Mouse (Mus musculus) ovary, adult 10 weeks (tissue): ENCODE measurements around the gene Olfr800. TPM values are rescaled to one million over a fixed set of nuclear protein-coding genes. Genes with fewer than 3 reads are reported as not detected.

ENCODE experiments used
- polyA plus RNA-seq: library from polyadenylated mRNA; stranded (reverse); fragments of 350-450 nt; fragmentation: Illumina TruSeq; extraction: RNeasy Lipid Tissue Mini Kit (QIAGEN cat#74804); gene quantifications from one replicate; pipeline ENCODE4 v1.2.3, GENCODE M21; 2014

The Olfr800 gene
- polyA plus RNA-seq: not detected

GRCm38 (mm10) chr10:129657394-129657793 is at the start of gene Olfr800:
Gene Olfr800 (plus strand): TSS chr10:129657694.

DNA sequence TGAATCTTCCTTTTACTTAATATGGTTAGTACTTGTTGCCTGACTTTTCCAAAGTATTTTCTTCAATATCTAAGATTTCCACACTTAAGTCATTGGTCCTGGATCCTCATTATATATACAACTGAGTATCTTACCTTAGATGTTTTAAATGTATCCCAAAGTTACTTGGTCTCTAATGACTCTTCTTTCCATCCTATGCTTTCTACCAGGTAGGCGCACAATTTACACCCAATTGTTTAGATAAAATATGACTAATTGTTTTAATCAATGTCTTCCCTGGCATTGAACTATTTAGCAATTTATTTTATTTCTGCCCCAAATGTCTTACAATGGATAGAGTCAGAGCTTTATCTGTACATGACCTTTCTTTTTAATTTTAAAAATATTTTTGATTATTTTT is 45.0 kb upstream of the Olfr800 start, which contains the start of gene Olfr796:
Gene Olfr796, minus strand, starts transcription at position 101 of the 400 bp plus-strand sequence.

DNA sequence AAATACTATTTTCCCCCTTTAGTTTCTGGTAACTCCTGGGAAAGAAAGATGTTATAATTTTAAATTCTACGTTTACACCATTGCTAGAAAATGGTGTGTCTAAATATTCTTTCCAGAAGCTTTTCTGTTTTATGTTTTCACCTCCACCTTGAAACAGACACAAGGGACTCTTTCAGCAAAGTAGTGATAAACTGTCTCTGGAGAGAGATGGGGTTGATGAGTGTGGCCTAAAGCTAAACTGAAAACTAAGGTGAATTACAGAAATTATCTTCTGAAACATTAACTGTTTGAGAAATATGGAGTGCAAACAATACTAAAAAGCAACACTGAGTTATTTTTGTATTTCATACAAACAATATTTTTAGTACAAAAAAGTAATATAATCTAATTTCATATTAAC is 29.7 kb upstream of the Olfr800 start, which contains the start of gene Olfr798:
Gene Olfr798, minus strand, starts transcription at position 101 of the 400 bp plus-strand sequence.

GRCm38 (mm10) chr10:129637184-129637583 is 20.3 kb upstream of the Olfr800 start, which contains the start of gene Olfr799:
Gene Olfr799 (plus strand): TSS chr10:129637484.

DNA sequence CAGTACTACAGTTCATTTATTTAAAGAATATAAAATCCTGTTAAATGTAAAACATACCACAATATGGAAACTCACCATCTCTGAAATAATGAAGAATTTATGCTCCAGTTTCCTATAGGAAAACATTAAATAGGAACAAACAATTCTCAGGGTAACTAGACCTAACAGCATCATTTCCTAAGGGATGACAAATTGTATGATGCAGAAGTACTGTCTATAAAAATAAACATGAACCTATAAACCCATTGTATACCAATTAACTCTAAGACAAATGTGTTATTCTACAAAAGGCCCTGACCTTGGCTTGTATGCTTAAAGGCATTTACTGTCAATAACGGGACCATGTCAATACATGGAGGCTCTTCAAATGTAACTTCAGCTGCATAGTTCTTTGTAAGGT is 16.3 kb downstream of the Olfr800 start, which contains the start of gene Olfr801:
Gene Olfr801, minus strand, starts transcription at position 101 of the 400 bp plus-strand sequence.

DNA sequence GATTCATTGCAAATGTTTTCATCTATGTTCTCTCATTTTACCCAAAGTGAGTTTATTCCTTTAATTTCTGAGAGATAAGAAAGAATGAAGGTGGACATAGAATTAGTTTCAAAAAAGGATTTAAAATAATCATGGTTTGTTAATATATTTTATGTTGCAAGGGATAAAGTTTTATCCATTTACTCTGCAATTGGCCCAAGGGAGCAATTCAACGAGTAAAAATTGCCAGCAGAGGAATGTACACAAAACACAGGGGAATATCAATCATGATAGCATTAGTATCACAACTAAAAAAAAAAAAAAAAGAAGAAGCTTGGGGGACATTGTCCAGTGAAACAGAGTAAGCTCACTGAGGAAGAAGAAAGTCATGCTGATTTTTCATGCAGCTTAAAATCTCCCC is 30.6 kb downstream of the Olfr800 start, which contains the start of gene Olfr802:
Gene Olfr802, minus strand, starts transcription at position 101 of the 400 bp plus-strand sequence.

DNA sequence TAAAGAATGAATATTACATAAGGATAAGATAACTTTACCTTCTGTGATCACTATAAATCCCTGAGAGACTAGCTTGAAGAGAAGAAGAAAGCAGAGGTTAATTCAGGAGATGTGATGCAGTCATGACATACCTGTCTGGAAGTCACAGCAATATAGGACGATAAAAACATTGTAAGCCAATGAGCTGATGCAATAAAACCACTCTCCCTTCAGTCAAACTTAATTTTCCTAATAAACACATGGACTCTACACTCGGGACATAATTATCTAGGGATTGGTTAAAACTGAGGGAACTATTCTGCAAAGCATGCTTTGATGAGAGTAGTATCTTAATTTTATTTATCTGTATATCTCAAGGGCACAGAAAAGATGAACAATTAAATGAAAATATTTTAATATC is 36.7 kb downstream of the Olfr800 start, which contains the start of gene Olfr803:
Gene Olfr803, minus strand, starts transcription at position 101 of the 400 bp plus-strand sequence.

GRCm38 (mm10) chr10:129702910-129703309 is 45.4 kb downstream of the Olfr800 start, which contains the start of gene Olfr804:
Gene Olfr804 (plus strand): TSS chr10:129703210.

Other genes with a start within 250 kb of the Olfr800 start
- not detected for gene Olfr786, start 230.4 kb upstream of the Olfr800 start, polyA plus RNA-seq
- gene Olfr787, start 195.8 kb upstream of the Olfr800 start, polyA plus RNA-seq: not detected
- gene Olfr788, start 186.7 kb upstream of the Olfr800 start, polyA plus RNA-seq: not detected
- gene Olfr789, start 172.9 kb upstream of the Olfr800 start, polyA plus RNA-seq: not detected
- not detected for gene Olfr790, start 159.2 kb upstream of the Olfr800 start, polyA plus RNA-seq
- not detected for gene Olfr791, start 135.9 kb upstream of the Olfr800 start, polyA plus RNA-seq
- gene Olfr792, start 118.5 kb upstream of the Olfr800 start, polyA plus RNA-seq: 0.20 TPM
- not detected for gene Olfr794, start 90.0 kb upstream of the Olfr800 start, polyA plus RNA-seq
- not detected for gene Olfr796, start 45.1 kb upstream of the Olfr800 start, polyA plus RNA-seq
- not detected for gene Olfr798, start 29.8 kb upstream of the Olfr800 start, polyA plus RNA-seq
- not detected for gene Olfr799, start 20.2 kb upstream of the Olfr800 start, polyA plus RNA-seq
- gene Olfr801, start 16.2 kb downstream of the Olfr800 start, polyA plus RNA-seq: not detected
- not detected for gene Olfr802, start 30.5 kb downstream of the Olfr800 start, polyA plus RNA-seq
- gene Olfr803, start 36.6 kb downstream of the Olfr800 start, polyA plus RNA-seq: not detected
- gene Olfr804, start 45.5 kb downstream of the Olfr800 start, polyA plus RNA-seq: not detected
- gene Olfr805, start 71.7 kb downstream of the Olfr800 start, polyA plus RNA-seq: not detected
- gene Olfr806, start 84.2 kb downstream of the Olfr800 start, polyA plus RNA-seq: not detected
- gene Olfr807, start 100.1 kb downstream of the Olfr800 start, polyA plus RNA-seq: not detected
- gene Olfr808, start 107.8 kb downstream of the Olfr800 start, polyA plus RNA-seq: not detected
- gene Olfr809, start 116.9 kb downstream of the Olfr800 start, polyA plus RNA-seq: not detected
- 0.17 TPM for gene Olfr810, start 137.2 kb downstream of the Olfr800 start, polyA plus RNA-seq
- gene Olfr811, start 146.7 kb downstream of the Olfr800 start, polyA plus RNA-seq: not detected
- gene Olfr812, start 188.4 kb downstream of the Olfr800 start, polyA plus RNA-seq: not detected
- not detected for gene Olfr813, start 197.7 kb downstream of the Olfr800 start, polyA plus RNA-seq
- not detected for gene Olfr814, start 222.2 kb downstream of the Olfr800 start, polyA plus RNA-seq
- gene Olfr815, start 248.2 kb downstream of the Olfr800 start, polyA plus RNA-seq: not detected